Mouse (Mus musculus) limb, embryonic 13.5 days (tissue): Measurements from ENCODE around the gene Plekhj1. TPM values are rescaled to one million over a fixed set of nuclear protein-coding genes. Genes with fewer than 3 reads are reported as not detected.
A peak's percentile ranks its signal among the peaks of the same experiment; 100 is the strongest.

Source experiments
- ATAC-seq: fragments of 200-750 bp; cut with Nextera tagmentation; 2 replicates; pipeline ENCODE4 v1.8.0; 2017; ENCODE audit warnings: low read depth, moderate number of reproducible peaks, moderate TSS enrichment; ENCODE audit not compliant: low FRiP score
- H3K27ac ChIP-seq: fragments of 300-500 bp; sonication (generic); 2 replicates; pipeline ENCODE4 v1.5.1; 2015; ENCODE audit warnings: inconsistent platforms, mild to moderate bottlenecking, moderate library complexity
- H3K27me3 ChIP-seq: fragments of 300-500 bp; sonication (generic); 2 replicates; pipeline ENCODE4 v1.6.1; 2015; ENCODE audit warnings: mild to moderate bottlenecking, inconsistent platforms
- H3K36me3 ChIP-seq: fragments of 300-500 bp; sonication (generic); 2 replicates; pipeline ENCODE4 v1.6.1; 2015; ENCODE audit warnings: inconsistent platforms, mild to moderate bottlenecking, moderate library complexity
- H3K4me1 ChIP-seq: fragments of 300-500 bp; sonication (generic); 2 replicates; pipeline ENCODE4 v1.6.1; 2015; ENCODE audit warnings: inconsistent platforms
- H3K4me2 ChIP-seq: fragments of 300-500 bp; sonication (generic); replicated peaks from 2 replicates; pipeline ENCODE4 v1.6.1; 2015; ENCODE audit warnings: inconsistent platforms, mild to moderate bottlenecking, moderate library complexity
- H3K4me3 ChIP-seq: fragments of 300-500 bp; sonication (generic); 2 replicates; pipeline ENCODE4 v1.5.1; 2015; ENCODE audit warnings: moderate library complexity, mild to moderate bottlenecking, inconsistent platforms
- H3K9ac ChIP-seq: fragments of 300-500 bp; sonication (generic); 2 replicates; pipeline ENCODE4 v1.6.1; 2015; ENCODE audit warnings: mild to moderate bottlenecking, inconsistent platforms
- H3K9me3 ChIP-seq: fragments of 300-500 bp; sonication (generic); 2 replicates; pipeline ENCODE4 v1.6.1; 2016; ENCODE audit warnings: inconsistent platforms
- WGBS: fragments of 180-500 bp; shearing (Covaris S2); methylation state at CpG from one replicate; pipeline ENCODE4 v1.1.7; 2015; 5-methylcytosine and 5-hydroxymethylcytosine counted together
- polyA plus RNA-seq: library from polyadenylated mRNA; unstranded; fragments of >200 nt; fragmentation: Nextera tagmentation; extraction: Ambion mirVana; gene quantifications from 2 replicates; pipeline ENCODE4 v1.2.1, GENCODE M21; 2015

Plekhj1 gene
- polyA plus RNA-seq, 1 experiment from 2014 or later, result 127 TPM

GRCm38 (mm10) chr10:80797186-80798149 is 958 bp downstream of the Plekhj1 start:
- H3K9ac ChIP-seq, result peak overlapping the region; percentile 99
- H3K9me3 ChIP-seq, result no peaks in the 10 kb centered on the region
- peak overlapping the region; percentile 98 for H3K27ac ChIP-seq
- 2% methylated on average over 59 of the region's 59 CpGs for WGBS
- H3K4me3 ChIP-seq, result peak overlapping the region; percentile 89
- H3K27me3 ChIP-seq, result no peaks in the 10 kb centered on the region
- peak overlapping the region; percentile 92 for H3K4me2 ChIP-seq
- peaks cover 68% of the 10 kb centered on the region for H3K36me3 ChIP-seq
- ATAC-seq, result peak; percentile 57
- peaks cover 27% of the 10 kb centered on the region for H3K4me1 ChIP-seq

DNA sequence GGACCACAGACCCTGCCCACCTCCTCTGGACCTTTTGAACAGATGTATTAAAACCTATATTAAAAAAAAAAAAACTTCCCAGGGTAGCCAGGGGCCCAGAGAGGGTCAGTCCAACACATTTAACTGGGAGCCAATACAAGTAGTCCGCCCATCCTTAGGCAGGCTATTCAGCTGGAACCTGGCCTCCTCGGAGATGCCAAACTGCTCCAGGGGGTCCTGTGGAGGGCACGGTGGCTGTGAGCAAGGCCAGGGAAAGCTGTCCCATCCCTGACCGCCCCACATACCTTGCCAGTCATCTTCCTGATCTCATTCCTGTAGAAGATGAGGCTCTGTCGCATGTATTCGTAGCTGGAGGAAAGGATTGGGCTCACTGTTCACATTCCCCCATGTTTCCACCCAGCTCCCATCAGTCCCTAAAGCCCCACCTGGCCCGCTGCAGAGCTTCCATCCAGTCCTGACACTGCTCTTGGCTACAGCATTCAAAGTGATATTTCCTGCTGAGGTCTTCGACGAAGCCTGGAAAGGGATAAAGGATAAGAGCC is 2.0 kb downstream of the Plekhj1 start:
- Histone ChIP-seq H3K27me3 (no peaks in the 10 kb centered on the region), H3K4me2 (peak overlapping the region; percentile 92), H3K4me1 (peaks cover 27% of the 10 kb centered on the region), H3K4me3 (peak overlapping the region; percentile 89), H3K36me3 (peaks cover 68% of the 10 kb centered on the region), H3K27ac (no peak overlapping the region; the same call in 1 of the 2 replicates), H3K9ac (peak overlapping the region; percentile 99), H3K9me3 (no peaks in the 10 kb centered on the region)
- ATAC-seq, result no peak
- WGBS, result 93% methylated on average over 9 of the region's 9 CpGs

DNA sequence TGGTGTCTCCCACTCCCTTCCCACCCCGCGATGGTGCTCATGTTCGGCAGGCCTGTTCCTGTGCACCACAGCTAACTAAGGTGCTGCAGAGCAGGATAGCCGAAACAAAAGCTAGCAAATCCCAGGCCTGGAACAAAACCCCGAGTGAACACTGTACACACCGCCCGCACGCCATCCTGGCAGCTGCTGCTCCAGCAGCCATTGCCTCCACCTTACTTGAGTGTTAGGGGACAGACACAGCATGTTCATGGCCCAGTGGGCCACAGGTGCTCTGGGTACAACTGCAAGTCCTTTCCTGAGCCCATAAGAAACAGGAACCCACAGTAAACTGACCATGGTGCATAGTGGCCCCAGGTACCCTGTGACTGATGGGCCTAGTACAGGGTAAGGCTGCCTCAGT is 3.7 kb downstream of the Plekhj1 start:
- no peaks in the 10 kb centered on the region for H3K9me3 ChIP-seq
- no peak overlapping the region for H3K4me2 ChIP-seq
- 88% methylated on average over 8 of the region's 8 CpGs for WGBS
- ATAC-seq, result no peak
- no peak overlapping the region for H3K4me3 ChIP-seq
- H3K4me1 ChIP-seq, result peaks cover 20% of the 10 kb centered on the region
- no peak overlapping the region for H3K9ac ChIP-seq
- H3K27ac ChIP-seq, result no peak overlapping the region
- H3K27me3 ChIP-seq, result no peaks in the 10 kb centered on the region
- H3K36me3 ChIP-seq, result peaks cover 69% of the 10 kb centered on the region

DNA sequence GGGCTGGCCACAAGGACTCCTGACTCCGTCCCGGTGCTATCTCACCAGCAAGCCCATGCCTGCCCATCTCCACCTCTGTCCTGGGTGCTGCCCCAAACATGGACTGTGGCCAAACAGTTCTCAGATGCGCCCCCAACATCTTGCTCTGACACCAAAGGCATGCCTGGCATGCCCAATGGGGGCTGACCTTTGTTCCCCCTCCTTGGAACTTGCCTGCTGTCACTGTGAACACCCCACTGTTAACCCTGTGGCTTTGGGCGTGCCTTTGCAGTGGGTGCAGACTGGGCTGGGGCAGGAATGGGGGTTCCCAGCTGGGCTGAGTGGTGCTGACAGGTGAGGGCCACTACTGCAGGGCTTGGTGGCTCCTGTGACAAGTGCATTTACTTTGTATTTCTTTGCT is 4.6 kb downstream of the Plekhj1 start:
- Histone ChIP-seq H3K9me3 (no peaks in the 10 kb centered on the region), H3K27ac (no peak overlapping the region), H3K4me3 (no peak overlapping the region), H3K27me3 (no peaks in the 10 kb centered on the region), H3K4me1 (peaks cover 14% of the 10 kb centered on the region), H3K9ac (no peak overlapping the region), H3K36me3 (peaks cover 77% of the 10 kb centered on the region), H3K4me2 (no peak overlapping the region)
- no peak for ATAC-seq
- 84% methylated on average over 4 of the region's 4 CpGs for WGBS

- Histone ChIP-seq H3K27me3 (no peaks in the 10 kb centered on the region), H3K4me2 (no peak overlapping the region), H3K27ac (no peak overlapping the region), H3K9ac (no peak overlapping the region), H3K36me3 (peaks cover 83% of the 10 kb centered on the region), H3K9me3 (no peaks in the 10 kb centered on the region), H3K4me1 (peaks cover 14% of the 10 kb centered on the region), H3K4me3 (no peak overlapping the region)
- no peak for ATAC-seq
- WGBS, result 90% methylated on average over 13 of the region's 13 CpGs
Observed at GRCm38 (mm10) chr10:80793033-80793784, 5.2 kb downstream of the Plekhj1 start.

GRCm38 (mm10) chr10:80792175-80793032 is 6.0 kb downstream of the Plekhj1 start:
- no peak for ATAC-seq
- no peak overlapping the region for H3K9ac ChIP-seq
- peaks cover 14% of the 10 kb centered on the region for H3K4me1 ChIP-seq
- no peaks in the 10 kb centered on the region for H3K27me3 ChIP-seq
- no peak overlapping the region for H3K4me3 ChIP-seq
- H3K27ac ChIP-seq, result no peak overlapping the region
- peaks cover 91% of the 10 kb centered on the region for H3K36me3 ChIP-seq
- no peak overlapping the region for H3K4me2 ChIP-seq
- WGBS, result 73% methylated on average over 41 of the region's 41 CpGs
- H3K9me3 ChIP-seq, result no peaks in the 10 kb centered on the region

- 78% methylated on average over 33 of the region's 33 CpGs for WGBS
- no peak overlapping the region for H3K4me2 ChIP-seq
- H3K4me3 ChIP-seq, result no peak overlapping the region
- ATAC-seq, result no peak
- no peaks in the 10 kb centered on the region for H3K27me3 ChIP-seq
- no peak overlapping the region for H3K27ac ChIP-seq
- no peak overlapping the region for H3K9ac ChIP-seq
- peaks cover 7% of the 10 kb centered on the region for H3K4me1 ChIP-seq
- H3K9me3 ChIP-seq, result no peaks in the 10 kb centered on the region
- peaks cover 98% of the 10 kb centered on the region for H3K36me3 ChIP-seq
Observed at GRCm38 (mm10) chr10:80791476-80792174, 6.8 kb downstream of the Plekhj1 start.

- H3K27ac ChIP-seq, result no peak overlapping the region
- no peak for ATAC-seq
- H3K4me2 ChIP-seq, result no peak overlapping the region
- no peaks in the 10 kb centered on the region for H3K27me3 ChIP-seq
- H3K36me3 ChIP-seq, result peaks cover 98% of the 10 kb centered on the region
- no peak overlapping the region for H3K4me3 ChIP-seq
- no peaks in the 10 kb centered on the region for H3K9me3 ChIP-seq
- H3K9ac ChIP-seq, result no peak overlapping the region
- peaks cover under 1% of the 10 kb centered on the region; the same call in 1 of the 2 replicates for H3K4me1 ChIP-seq
- 86% methylated on average over 19 of the region's 19 CpGs for WGBS
Observed at GRCm38 (mm10) chr10:80790761-80791404, 7.5 kb downstream of the Plekhj1 start.

DNA sequence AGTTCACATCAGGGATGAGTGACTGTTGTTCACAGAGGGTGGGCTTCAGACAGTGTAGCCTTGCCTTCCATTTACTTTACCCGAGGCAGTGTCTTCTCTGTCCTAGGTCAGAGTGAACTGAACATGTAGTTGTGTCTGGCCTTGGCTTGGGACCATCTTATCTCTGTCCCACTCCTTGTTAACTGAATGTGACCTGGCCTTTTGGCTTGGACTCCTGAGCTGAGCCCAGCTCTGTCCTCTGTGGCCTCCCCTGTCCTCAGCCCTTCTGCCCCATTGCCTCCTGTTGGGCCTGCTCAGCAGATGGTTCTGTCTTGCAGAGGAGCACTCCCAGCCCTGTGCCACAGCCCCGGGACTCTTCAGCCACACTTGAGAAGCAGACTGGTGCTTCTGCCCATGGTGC is 10.9 kb downstream of the Plekhj1 start:
- ATAC-seq, result no peak
- Histone ChIP-seq H3K9me3 (no peaks in the 10 kb centered on the region), H3K4me3 (no peak overlapping the region), H3K9ac (no peak overlapping the region; the same call in 1 of the 2 replicates), H3K4me1 (no peaks in the 10 kb centered on the region), H3K36me3 (peaks cover 98% of the 10 kb centered on the region), H3K4me2 (no peak overlapping the region), H3K27me3 (no peaks in the 10 kb centered on the region), H3K27ac (no peak overlapping the region)
- WGBS, result 83% methylated on average over 2 of the region's 2 CpGs

DNA sequence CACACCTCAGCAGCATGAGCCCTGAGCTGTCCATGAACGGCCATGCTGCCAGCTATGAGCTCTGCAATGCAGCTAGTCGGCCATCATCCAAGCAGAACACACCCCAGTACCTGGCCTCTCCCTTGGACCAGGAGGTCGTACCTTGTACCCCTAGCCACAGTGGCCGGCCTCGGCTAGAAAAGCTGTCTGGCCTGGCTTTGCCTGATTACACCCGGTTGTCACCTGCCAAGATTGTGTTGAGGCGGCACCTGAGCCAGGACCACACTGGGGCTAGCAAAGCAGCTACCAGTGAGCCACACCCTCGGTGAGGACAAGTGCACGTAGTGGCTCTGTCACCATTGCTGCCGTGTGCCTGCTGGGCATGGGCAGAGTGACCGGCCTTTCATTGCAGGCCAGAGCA is 12.5 kb downstream of the Plekhj1 start:
- H3K36me3 ChIP-seq, result peaks cover 98% of the 10 kb centered on the region
- no peaks in the 10 kb centered on the region for H3K27me3 ChIP-seq
- no peak overlapping the region for H3K9ac ChIP-seq
- no peak overlapping the region for H3K4me2 ChIP-seq
- no peak overlapping the region for H3K4me3 ChIP-seq
- no peak overlapping the region for H3K27ac ChIP-seq
- ATAC-seq, result no peak
- 94% methylated on average over 11 of the region's 11 CpGs for WGBS
- no peaks in the 10 kb centered on the region for H3K4me1 ChIP-seq
- no peaks in the 10 kb centered on the region for H3K9me3 ChIP-seq

DNA sequence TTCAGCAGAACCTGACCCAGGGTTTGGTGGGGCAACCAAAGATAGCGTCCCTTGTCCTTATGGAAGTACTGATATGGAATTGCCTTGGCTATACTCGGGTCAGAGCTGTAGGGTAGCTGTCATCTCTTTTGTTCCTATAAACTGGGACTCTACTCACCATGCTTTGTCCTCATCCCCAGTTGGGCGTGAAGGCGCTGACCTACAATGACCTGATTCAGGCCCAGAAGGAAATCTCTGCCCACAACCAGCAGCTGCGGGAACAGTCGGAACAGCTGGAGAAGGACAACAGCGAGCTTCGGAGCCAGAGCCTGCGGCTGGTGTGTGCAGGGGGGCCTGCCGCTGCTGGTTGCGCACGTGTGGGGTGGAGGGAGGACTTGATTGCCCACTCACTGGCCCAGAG is 13.6 kb downstream of the Plekhj1 start:
- Histone ChIP-seq H3K27ac (no peak overlapping the region), H3K9me3 (no peaks in the 10 kb centered on the region), H3K4me2 (no peak overlapping the region), H3K9ac (no peak overlapping the region), H3K4me1 (no peaks in the 10 kb centered on the region), H3K36me3 (peaks cover 98% of the 10 kb centered on the region), H3K4me3 (no peak overlapping the region), H3K27me3 (no peaks in the 10 kb centered on the region)
- 93% methylated on average over 12 of the region's 12 CpGs for WGBS
- no peak for ATAC-seq
